Mouse (Mus musculus): ENCODE measurements around the gene Fgf15.

GRCm38 (mm10) chr7:144892322-144892721 is 4.0 kb upstream of the Fgf15 start:
- TF ChIP-seq CTCF (IDR thresholded peaks at IDR 0.05 in 2 of 3, conservative IDR thresholded peaks at IDR 0.05 in 1 of 3; ENCODE audit: control insufficient read depth in 1 of 3, insufficient read depth in 1 of 3, low read depth in 2 of 3, low read length in 3 of 3, poor library complexity in 1 of 3, severe bottlenecking in 1 of 3) (no peak), ELF1 (IDR thresholded peaks at IDR 0.05; ENCODE audit: low read depth, low read length) (no peak), GATA1 (IDR thresholded peaks at IDR 0.05; ENCODE audit: low read depth, low read length) (no peak), RCOR1 (IDR thresholded peaks at IDR 0.05; ENCODE audit: low read depth, low read length) (no peak), NELFE (IDR thresholded peaks at IDR 0.05; ENCODE audit: low read depth, low read length) (no peak), POLR2AphosphoS2 (IDR thresholded peaks at IDR 0.05; ENCODE audit: low read length) (no peak)
